Mouse (Mus musculus) urinary bladder, postnatal 36 days (tissue): ENCODE data around the gene Zfp867.

Experiments used
- DNase-seq, 2 experiments: peaks; one replicate each; pipeline ENCODE4 v3.0.0; 2022; ENCODE audit warnings: low spot score in 2 of 2, mixed read lengths in 1 of 2

Gene Zfp867

DNA sequence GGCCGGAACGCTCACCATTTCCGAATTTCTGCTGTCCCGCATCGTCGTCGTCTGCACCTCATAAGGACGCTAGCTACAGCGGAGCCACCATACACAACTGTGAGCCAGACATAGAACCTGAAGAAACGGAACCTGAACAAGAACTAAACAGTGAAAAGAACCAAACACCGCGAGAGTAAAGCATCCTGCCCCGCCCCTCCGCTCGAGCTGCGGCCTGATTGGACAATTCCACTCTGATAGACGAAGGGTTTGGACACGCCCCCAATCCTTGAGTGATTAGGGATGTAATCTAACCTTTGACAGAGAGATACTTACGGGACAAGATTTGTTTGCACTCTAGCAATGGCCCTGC lies at the start of gene Zfp867:
Gene Zfp867, minus strand, starts transcription at position 149 of the 352 bp plus-strand sequence.
- DNase-seq: peak; percentile 86 to 92

DNA sequence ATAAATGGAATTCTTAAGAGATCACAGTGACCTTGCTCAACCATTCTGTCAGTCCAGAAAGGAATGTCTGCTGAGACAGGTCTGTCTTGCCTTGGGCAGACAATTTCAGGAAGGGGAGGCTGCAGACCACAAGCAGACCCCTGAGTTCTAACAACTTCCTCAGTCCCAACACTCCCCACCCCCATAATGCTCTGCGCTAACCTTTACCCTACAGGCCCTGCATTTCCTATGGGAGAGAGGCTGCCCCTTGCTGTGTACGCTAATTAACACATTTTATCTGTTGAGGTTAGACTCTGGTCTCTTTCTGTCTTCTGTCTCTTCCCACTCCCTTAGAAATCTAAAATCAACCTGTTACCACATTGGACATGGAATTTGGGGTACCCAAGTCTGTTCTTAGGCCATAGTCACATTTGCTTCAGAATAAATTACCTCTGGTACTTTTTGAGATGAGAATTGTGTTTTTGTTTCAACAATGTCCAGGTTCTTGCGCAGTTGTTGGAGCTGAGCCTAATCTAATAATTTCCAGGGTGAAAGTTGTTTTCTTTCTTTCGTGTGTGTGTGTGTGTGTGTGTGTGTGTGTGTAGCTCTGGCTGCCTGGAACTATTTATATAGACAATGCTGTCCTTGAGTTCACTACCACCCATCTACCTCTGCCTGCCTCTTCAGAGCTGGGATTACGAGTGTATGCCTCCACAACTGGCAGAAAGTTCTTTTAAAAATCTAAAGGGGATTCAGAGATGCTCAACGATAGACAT lies 47.6 kb upstream of the Zfp867 start:
- DNase-seq: no peak

DNA sequence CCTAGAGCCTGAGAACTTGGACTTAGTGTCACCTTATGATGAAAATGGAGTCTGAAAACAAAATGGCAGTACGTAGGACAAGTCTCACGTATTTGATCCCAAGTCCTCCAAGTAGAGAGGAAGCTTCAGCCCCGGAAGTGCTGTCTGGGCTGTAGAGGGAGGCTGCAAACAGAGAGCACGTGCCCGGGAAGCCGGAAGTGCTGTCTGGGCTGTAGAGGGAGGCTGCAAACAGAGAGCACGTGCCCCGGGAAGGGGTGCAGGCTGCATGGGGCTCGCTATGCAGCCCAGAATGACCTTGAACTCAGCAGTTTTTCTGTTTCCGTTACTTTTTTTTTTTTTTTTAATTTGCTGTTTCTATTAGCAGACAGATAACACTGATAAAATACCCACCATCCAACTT lies 46.0 kb upstream of the Zfp867 start:
- no peak for DNase-seq

DNA sequence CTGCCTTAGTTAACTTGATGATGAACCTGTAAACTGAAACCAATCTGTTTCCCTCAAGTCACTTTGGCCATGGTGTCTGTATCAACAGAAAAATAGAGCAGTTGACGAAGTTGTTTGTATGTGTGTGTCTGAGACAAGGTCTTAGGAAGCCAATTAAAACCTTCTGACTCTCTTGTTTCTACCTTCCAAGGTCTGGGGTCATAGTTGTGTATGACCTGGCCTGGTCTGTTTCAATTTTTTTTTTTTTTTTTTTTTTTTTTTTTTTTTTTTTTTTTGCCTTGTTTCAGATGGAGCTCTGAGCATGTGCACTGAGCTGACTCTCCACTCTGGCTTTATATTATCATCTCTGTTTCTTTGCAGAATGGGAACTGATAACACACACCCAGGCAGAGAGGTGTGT lies 45.2 kb upstream of the Zfp867 start:
- DNase-seq: no peak

DNA sequence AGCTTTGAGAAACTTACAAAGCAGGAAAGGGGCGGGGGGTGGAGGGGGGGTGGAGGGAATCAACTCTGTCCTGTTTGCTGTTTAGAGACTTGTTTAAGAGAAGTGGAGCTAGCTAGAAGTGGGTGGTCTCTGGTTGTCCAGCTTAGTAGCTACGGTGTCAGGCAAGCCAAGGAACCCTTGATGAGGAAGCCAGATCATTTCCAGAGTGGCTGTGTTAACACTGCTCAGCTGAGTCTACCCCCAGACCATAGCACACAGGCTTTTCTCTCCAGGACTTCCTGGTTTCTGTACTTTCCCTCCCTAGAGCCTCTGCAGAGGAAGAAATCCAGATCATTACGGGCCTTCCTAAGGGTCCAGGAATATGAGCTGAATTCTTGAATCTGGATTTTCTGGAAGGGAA lies 42.5 kb upstream of the Zfp867 start:
- DNase-seq: no peak

DNA sequence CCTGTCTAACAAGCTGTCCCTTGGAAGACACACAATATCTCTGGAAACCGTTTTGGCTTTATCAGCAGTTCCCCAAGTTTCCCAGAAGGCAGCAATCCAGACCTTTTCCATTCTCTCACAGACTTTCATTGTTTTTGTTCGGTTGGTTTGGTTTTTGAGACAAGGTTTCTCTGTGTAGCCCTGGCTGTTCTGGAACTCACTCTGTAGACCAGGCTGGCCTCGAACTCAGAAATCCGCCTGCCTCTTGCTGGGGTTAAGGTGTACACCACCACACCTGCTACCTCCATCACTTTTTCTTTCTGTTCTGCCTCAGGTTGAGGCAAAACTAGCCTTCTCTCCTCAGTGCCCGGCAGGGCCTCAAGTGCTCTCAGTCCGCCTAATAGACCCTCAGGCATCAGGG lies 42.1 kb upstream of the Zfp867 start:
- no peak for DNase-seq

DNA sequence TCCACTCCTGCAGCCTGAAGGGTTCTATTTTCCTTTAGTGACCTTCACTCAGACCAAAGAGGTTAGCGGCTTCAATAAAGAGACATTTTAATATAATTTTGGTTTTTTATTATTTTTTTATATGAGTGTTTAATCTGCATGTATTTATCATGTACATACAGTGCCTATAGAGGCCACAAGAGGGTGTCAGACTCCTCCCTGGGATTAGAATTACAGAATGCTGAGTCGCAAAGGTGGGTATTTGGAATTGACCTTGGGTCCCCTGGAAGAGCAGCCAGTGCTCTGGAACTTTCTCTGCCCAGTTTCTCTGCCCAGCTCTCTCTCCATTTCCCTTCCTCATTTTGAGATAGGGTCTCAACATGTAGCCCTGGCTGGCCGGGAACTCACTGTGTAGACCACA lies 41.3 kb upstream of the Zfp867 start:
- no peak for DNase-seq

DNA sequence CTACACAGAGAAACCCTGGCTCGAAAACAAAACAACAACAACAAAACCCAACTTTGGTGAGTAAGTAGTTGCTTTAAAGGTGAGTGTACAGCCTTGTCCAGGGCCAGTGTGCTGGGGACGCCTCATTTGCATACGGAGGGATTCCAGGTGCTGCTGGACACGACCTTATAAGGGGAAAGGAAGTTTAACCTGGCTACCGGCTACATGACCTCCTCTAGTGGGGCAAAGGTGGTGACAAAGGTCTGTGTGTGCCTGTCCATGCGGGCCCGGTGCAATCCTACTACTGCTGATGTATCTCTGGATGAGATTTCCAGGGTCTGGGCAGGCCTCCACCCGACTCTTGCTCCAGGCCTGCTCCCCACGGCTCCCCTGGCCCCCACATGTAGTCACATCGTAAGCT lies 40.5 kb upstream of the Zfp867 start:
- DNase-seq: no peak

DNA sequence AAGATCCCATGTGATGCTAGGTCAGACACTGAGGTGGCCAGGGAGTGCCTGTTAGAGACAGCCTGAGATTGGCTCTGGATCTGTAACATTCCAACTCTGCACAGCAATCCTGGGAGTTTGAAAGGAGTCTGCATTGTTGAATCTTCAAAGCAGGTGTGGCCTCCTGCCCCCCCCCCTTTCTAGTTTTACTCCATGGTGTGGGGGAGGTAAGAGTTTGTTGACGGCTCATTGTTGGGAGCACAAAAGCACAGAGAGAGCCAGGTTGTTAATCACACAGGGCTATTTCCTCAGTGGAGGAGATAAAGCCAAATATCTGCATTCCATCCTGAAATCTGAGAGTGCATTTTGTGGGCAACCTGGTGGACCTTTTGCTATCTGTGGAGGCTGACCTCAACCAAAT lies 39.3 kb upstream of the Zfp867 start:
- no peak for DNase-seq

DNA sequence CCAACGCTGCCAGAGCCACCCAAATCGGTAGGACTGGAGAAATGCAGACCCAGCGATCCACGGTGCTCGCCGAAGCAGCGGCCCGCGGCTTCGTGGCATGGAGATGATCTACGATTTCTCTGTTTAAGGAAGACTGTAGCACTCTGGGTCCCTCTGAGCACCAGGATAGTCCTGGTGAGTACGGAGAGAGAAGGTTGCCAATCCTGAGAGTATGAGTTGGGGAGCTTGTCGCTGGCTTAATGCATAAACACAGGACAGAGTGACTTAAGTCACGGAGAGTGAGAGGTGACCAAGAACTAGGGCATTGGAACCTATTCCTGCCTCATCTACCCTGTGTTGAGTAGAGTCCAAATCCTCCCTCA lies 34.4 kb upstream of the Zfp867 start:
- no peak for DNase-seq

DNA sequence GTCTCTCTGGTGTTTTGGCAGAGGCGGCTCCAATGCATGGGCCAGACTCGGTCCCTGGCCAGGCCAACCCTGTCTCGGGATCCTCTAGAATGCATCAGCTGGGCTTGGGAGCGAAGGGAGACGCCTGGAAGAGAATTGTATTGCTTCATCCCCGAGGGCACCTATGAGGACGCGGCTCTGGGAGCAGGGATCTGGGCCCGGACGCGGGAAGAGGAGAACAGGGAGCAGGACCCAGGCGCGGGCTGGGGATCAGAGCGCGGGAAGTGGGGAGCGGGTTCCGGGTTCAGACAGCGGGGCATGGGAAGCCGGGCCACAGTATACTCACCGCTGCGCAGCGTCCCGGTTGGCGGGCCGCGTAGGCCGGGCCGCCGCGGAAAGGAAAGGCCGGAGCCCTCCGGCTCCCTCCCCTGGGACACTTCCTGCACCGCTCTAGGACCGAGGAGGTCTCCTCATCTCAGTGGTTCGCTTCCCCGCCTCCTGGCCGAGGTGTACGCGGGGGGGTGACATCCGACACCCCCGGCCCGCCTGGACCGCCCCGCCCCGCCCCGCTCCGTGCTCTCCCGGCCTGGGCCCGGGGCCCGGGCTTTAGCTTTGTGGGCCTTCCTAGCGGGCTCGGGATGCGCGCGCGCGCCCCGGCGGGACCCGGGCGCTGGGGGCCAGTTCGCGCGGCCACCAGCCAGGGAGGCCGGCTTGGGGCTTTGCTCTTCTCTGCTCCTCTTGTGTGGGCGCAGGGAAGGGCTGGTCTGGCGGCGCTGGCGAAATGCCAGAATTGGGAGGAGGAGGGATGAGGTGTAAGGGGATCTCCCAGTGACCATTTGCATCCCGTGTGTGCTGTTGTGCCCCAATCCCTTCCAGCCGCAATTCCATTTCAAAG lies 33.8 kb upstream of the Zfp867 start:
- peak; percentile 78 to 87 for DNase-seq

DNA sequence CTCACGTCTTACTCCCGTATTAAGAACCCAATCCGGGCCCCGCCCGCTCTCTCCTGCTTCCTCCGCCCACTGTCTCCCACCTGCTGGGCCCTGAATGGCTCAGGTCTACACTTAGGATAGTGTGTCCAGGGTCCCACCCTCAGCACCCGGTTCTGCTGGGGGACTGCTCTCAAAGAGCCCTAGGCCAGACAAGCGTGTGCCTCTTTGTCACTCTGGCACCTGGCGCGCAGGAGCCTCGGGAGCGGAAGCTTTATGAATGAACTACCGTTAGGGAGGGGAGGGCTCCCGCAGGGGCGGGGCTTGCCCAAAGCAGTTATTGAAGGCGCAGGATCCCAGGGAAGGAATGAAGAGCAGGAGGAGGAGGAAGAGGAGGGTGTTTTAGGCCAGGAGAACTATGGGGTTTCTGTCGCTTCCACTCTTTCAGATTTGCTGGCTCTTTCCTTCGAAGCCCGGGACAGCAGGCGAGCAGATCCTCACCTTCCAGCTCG lies 33.1 kb upstream of the Zfp867 start:
- DNase-seq: peak; percentile 38 to 49

DNA sequence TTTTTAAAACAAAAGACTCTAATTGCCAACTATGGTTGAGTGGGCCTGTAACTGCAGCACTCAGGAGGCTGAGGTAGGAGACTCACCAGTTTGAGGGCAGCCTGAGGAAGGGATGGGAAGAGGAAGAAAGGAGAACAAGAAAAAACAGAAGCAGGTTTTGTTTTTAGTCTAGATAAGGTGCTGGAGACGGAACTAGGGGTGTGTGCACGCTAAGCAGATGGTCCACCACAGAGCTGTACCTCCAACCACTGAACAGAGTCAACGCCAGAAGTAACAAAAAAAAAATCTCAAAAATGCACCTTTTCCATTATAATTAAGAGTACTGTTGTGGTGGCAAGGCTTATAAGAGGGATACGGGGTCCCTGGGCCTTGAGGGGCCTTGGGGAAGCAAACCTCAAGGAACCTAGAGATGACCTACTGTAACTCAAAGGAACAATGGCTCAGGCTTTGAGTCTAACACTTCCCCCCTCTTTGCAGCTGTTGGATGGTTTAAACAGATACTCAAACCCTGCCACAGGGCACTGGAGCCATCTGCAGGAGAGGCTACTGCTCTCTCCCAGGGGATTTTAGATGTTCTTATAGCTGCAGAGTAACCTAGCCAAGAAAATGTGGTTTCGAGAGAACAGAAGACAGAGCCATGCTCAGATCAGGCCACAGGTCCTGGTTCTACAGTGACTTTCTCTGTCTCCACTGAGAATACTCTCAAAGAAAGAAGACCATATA lies 29.9 kb upstream of the Zfp867 start:
- DNase-seq: no peak

DNA sequence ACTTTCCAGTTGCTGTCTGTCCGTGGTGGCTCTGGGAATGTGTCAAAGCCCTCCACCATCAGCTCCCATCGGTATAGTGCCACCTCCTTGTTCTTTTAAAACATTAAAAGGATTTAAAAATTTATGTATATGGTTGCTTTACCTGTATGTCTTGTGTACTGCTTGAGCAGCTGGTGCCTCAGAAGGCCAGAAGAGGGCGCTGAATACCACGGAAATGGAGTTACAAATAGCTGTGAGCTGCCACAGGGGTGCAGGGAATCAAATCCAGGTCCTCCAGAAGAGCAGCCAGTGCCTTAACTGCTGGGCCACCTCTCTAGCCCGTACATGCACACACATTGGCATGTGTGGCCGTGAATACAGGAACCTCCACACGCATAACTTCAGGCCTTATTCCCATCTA lies 25.5 kb upstream of the Zfp867 start:
- DNase-seq: no peak

DNA sequence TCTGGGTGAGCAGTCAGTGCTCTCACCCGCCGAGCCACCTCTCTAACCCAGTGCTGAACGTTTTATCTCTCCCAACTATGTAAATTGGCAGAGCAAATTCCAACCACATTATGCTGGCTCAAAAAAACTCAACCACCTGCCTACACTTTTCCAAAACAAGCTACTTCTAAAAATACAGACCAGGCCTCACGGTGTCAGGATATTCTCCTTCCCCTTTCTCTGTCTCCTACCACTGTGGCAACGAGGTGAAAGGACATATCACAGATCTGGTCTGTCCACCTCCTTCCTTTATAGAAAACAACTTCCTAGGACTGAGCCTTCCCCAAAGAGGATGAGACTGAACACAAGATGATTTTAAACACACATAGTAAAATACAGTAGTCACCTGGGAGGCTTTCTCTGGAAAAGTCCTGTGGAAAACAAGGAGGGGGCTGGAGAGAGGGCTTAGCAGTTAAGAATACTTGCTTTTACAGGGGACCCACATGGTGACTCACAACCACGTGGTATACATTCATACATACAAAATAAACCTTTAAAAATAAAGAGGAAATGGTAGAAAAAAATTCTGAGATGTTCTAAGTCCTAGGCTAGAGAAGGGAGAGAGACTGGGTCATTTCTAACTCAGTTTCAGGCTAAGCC lies 24.5 kb upstream of the Zfp867 start:
- DNase-seq: no peak

DNA sequence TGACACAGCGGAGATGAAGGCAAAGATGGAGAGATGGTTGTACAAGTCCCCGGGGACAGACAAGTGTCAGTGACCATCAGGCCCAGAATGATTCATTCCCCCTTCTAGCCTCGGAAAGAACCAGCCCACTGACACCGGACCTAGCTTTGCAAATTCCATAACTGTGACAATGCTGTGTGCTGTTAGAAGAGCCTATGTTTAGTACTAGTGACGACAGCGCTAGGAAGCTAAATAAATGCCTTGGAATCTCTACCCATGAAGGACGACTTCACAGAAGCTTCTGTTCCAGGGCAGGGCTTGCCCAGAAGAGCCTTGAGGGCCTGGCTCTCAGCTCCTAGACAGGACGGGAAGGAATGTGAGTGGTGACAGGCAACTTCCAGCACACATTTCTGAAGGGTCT lies 13.9 kb upstream of the Zfp867 start:
- no peak for DNase-seq

DNA sequence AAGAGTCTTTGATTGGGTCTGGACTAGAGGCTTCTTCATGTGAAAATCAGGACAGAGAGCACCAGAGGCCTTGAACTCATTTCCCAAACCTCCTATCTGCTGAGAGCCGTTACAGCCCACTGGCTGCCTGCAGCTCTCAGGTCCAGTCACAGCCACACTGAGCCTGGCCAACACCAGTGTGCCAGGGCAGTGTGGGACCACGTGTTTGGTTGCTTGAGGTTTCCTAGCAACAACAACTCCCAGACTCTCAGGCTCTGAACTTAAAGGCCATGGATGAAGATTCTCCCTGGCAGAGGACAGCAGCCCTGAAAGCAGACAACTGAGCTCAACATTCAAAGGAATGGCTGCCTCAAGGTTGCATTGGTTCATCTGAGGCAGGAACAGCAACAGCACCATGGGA lies 13.4 kb upstream of the Zfp867 start:
- no peak for DNase-seq

DNA sequence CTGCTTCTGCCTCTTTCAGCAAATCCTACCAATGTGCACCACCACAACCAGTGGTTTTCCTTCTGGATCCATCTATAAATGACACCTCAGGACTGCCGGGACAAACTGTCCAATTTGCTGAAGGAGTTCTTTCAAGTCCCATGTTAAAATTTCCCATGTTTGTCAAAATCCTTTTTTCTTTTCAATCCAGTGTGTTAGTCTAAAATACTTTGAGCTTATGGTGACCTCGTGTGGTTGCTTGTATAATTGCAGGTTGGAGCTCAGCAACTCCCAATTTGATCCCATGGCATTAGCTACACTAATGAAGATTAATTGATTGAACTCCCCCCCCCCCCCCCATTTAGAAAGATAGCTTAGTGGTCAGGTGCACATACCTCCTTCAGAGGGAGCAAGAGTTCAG lies 10.9 kb upstream of the Zfp867 start:
- peak in 1 of 2 experiments; percentile 26 for DNase-seq

DNA sequence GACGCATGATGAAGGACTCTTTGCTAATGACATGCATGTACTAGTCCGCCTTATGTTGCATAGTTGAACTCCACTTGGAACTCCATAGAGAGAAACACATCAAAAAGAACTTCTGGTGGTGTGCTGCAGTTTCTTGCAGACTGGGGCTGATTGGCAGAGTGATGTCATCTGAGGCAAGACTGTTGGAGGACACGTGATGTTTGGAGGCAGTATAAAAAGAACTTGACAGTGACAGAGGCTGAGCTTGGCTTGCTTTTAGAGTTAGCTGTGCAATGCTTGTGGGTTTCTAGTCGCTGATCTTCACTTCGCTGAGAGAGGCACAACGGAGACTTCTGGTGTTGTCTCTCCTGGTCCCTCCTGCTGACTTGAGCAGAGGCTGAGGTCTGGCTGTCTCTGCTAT lies 5.0 kb upstream of the Zfp867 start:
- DNase-seq: no peak

DNA sequence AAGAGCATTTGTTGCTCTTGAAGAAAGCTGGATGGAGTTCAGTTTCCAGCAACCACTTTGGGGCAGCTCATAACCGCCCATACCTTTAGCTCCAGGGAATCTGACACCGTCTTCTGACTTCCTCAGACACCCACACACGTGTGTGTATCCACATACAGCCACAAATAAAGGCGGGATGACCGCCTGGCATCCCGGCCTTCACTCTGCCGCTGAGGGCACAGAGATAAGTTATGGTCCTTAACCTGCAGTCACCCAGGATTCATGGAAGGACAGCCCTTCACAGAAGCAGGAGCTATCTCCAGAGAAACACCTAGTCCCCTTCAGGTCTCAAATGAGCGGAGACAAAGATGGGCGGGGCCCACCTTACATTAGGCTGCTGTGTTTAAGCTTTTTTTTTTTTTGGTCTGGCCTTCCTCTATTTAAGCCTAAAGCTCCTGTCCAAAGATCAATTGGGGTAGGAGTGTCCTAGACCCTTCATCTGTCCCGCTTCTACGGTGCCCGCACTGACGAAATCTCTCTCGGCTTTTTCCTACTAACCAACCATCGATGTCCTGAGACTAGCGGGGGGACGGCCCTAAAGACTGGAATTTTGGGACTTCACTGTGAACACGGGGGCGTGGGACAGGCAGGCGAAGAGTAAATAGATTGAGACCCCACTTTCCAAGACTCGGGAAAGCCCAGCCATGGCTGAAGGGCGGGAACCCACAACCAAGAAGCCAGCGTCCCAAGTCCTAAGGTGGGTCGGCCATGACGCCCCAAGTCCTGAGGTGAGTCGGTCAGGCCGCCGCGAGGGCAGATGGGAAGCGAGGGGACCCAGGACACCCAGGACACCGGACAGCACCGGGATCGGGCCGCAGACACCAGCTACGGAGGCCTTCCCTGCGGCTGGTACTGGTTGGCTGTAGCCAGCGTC lies 605 bp downstream of the Zfp867 start:
- peak in 1 of 2 experiments; percentile 8 for DNase-seq

DNA sequence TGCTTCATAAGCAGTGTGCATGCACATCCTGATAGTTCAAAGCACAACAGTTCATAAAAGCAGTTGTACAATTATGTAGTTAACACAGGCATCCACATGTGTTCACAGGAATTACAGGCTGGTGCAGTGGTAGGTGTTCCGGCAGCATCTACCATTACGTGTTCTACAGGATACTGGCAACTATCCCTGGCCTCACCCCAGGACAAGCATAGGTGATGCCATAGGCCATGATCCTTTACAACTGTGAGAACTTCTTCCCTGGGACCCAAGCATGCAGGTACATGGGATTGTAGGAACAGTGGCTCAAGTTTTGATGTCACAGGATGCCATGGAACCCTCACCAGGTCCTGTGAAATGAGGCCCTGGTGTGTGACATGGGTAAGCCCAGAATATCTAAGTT lies 11.8 kb downstream of the Zfp867 start:
- DNase-seq: no peak
